Mouse (Mus musculus) liver, adult (tissue): Measurements from ENCODE around the gene Nptn.

Experiments
- GATA4 ChIP-seq: IDR thresholded peaks from 2 replicates; pipeline ENCODE4 v1.6.1; 2014; ENCODE audit warnings: mild to moderate bottlenecking, low read length; ENCODE audit not compliant: insufficient replicate concordance

Gene Nptn

GRCm38 (mm10) chr9:58662791-58663190 is 80.8 kb downstream of the Nptn start:
- no peak for TF ChIP-seq GATA4

DNA sequence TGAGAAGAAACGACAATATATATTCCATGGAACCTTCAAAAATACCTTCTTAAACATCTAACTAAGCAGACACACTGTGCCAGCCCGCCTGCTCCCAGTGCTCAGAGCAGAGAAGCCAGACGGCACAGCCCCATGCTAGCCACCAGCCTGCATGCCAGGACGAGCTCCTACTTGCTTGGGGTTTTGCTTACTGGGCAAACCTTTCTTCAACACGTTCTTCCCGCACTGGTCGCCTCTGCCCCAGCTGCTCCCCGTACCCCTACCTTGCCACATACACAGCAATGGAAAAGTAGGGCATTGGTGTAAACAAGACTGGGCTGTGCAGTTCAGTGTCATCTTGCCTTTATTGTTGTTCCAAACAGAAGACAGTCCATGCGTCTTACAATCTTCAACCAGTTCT is 83.5 kb downstream of the Nptn start:
- no peak for TF ChIP-seq GATA4

- no peak for TF ChIP-seq GATA4
These were observed 84.2 kb downstream of the Nptn start for GRCm38 (mm10) chr9:58666191-58666590.

GRCm38 (mm10) chr9:58667244-58667643 is 85.2 kb downstream of the Nptn start:
- no peak for TF ChIP-seq GATA4

- no peak for TF ChIP-seq GATA4
These were observed 86.1 kb downstream of the Nptn start for GRCm38 (mm10) chr9:58668171-58668570.

DNA sequence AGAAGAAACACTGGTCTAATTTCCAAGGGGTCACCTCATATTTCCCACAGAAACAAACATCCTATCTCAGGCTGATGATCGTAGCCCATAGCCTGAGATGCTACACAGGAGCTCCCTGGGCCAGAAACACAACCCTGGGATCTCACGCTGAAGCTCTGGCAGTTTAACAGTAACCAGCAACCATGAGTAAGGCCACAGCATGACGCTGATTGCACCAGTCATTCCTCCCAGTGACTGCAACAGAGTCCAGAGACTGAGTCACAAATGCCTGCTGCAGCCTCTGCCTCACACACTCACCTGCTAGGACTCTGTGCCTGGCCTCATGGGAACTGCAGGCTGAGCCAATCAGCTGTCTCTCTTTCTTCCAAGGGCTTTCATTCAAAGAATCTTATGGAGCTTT is 87.0 kb downstream of the Nptn start:
- TF ChIP-seq GATA4: no peak

- TF ChIP-seq GATA4: no peak
These were observed 87.8 kb downstream of the Nptn start for GRCm38 (mm10) chr9:58669819-58670218.

DNA sequence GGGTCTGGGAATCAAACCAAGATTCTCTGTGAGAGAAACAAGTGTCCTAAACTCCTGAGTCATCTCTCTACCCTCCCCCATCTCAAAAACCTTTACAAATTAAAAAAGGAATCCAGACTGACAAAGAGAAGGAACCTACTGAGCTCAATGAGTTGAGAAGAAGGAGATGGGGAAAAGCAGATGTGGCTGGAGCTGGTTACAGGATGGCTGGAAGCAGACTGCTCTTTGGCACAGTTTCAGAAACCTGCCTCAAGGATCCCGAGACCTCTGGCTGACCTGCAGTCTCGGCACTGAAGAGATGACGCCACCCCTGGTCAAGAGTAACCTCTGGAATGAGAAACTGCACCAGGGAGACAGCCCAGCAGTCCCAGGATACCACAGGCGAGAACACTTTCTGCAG is 90.4 kb downstream of the Nptn start:
- no peak for TF ChIP-seq GATA4

- no peak for TF ChIP-seq GATA4
These were observed 92.7 kb downstream of the Nptn start for GRCm38 (mm10) chr9:58674736-58675135.

DNA sequence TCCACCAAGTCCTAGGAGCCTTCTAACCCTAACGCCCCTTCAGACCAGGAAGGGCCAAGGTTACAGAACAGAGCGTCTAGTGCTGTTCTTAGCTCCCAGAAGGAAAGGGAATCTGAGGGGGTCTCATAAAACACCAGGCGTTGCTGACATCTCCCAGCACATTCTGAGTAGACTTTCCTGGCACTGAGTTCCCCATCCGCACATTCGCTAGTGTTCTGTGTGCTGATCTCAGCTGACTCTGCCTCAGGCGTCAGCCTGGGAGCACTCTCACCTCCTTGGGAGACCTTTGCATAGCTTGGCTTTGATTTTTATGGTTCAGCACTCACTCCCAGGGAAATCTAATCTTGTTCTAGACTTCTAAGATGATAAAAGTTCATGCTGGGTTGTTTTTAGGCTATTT is 93.3 kb downstream of the Nptn start:
- no peak for TF ChIP-seq GATA4

GRCm38 (mm10) chr9:58681411-58681810 is 99.4 kb downstream of the Nptn start:
- no peak for TF ChIP-seq GATA4

DNA sequence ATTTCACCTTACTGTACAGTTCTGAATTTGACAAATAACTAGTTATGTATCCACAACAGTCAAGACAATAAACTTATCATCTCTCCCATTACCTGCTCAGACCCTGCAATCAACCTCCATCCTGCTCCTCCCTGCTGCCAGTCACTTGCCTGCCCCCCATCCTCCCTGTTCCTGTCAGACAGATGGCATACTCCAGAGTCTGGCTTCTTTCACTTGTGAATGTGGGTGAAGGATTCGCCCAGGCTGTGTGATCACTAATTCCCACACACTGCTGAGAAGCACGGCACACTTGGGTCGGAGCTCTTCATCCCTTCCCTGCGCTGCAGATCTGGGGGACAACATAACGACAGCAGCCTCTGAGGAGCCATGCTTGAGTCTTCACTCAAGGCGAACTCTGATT is 100.1 kb downstream of the Nptn start:
- TF ChIP-seq GATA4: no peak

DNA sequence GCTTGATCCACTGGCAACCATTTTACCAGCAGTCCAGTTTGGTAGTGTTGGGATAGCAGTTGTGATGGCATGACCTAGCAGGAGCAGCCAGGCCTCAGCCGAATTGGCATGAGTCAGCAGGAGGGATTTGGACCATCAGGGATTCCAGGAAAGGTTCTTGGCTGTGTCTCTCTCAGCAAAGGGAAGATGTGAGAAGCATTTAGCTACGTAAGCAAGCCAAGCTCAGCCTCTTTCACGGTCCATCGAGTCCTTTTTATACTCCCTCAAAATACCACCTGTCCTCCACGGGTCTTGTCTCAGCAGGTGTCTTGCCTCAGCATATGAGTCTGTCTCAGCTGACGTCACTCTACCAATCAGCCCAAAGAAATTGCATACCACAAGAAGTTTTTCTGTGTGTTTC is 101.3 kb downstream of the Nptn start:
- no peak for TF ChIP-seq GATA4

DNA sequence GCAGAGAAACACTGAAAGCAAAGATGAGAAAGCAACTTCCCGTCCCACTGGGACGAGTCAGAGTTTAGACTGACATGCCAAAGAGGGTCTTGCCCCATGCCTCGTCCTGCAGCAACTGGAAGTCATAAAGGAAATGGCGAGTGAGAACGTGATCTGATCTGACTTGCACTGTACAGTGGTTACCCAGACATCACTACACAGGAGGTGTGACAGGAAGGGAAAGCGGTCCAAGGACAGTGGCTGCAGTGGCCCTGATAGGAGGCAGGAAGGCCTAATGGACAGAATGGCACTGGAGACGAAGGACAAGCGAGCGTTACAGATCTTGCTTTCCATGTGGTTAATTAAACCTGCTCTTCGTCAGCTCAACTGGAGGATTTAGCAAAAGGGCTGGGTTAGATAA is 103.2 kb downstream of the Nptn start:
- TF ChIP-seq GATA4: no peak

DNA sequence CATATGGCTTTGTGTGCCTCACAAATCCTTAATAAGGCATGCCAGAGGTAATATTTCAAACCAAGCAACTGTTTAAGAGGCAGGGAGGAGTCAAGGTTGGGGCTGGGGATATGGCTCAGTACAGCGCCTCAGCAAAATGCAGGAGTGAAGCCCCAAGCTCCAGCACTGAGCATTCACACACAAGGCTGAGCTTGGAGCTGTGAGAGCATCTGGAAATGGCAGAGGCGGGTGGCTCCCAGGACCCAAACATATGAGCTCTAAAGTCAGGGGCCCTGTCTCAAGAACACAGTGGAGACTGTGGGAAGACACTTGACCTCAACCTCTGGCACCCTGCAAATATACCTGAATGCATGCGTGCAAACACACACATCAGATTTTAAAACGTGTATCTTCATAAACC is 106.0 kb downstream of the Nptn start:
- no peak for TF ChIP-seq GATA4

- no peak for TF ChIP-seq GATA4
These were observed 108.7 kb downstream of the Nptn start for GRCm38 (mm10) chr9:58690701-58691100.

- TF ChIP-seq GATA4: no peak
These were observed 109.4 kb downstream of the Nptn start for GRCm38 (mm10) chr9:58691471-58691870.

DNA sequence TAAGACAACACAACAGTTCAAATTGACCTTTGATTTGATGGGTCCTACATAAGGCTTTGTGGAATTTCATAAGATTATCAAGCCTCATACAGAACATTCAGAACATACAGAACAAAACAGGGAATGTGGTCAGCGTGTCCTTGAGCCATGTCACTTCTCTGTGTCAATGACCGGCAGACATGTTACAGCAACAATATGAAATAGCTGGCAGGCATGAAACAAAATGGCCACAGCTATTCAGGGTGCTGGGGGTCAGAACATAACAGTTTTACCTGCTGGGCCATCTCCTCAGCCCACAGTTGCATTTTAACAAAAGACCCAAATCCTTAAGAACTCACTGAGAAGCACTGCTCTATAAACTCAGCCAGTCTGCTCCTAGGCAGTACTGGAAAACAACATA is 116.4 kb downstream of the Nptn start:
- TF ChIP-seq GATA4: no peak
